Comparison of ENCODE assay signal across 15 mouse cellular contexts in genomic region chr5:68373082-68373481, GRCm38 (mm10).
"Had no signal": no experiment of that assay in that cellular context is flagged by ENCODE, and none has a peak within 500 bp of the region (broad histone marks: within the 10 kb centered on the region; RNA-seq: fewer than 3 reads in every experiment).

No protein-coding gene starts in this region.

- DNase-seq: kidney, adult 11 months; kidney, adult 9 months; kidney, postnatal 36 days; left cerebral cortex, postnatal 4 days; liver; liver, embryonic 13.5 days; liver, postnatal 0 days; lung, postnatal 36 days; right cerebral cortex, adult 18-20 months; right cerebral cortex, postnatal 25 days; thymus, postnatal 25 days had no signal

- H3K9me3 ChIP-seq: lung, embryonic 15.5 days; midbrain, embryonic 13.5 days; neural tube, embryonic 13.5 days had no signal

- ATAC-seq: liver, postnatal 0 days; midbrain, embryonic 13.5 days had no signal

- H3K9ac ChIP-seq: liver, embryonic 13.5 days; liver, postnatal 0 days; lung, embryonic 15.5 days; midbrain, embryonic 13.5 days; neural tube, embryonic 13.5 days had no signal

- H3K4me1 ChIP-seq: liver, embryonic 13.5 days; lung, embryonic 15.5 days; midbrain, embryonic 13.5 days; neural tube, embryonic 13.5 days had no signal

- H3K4me3 ChIP-seq: liver, embryonic 13.5 days; lung, embryonic 15.5 days; midbrain, embryonic 13.5 days; neural tube, embryonic 13.5 days had no signal

- H3K27ac ChIP-seq: kidney, postnatal 0 days; liver, embryonic 13.5 days; lung, embryonic 15.5 days; midbrain, embryonic 13.5 days; neural tube, embryonic 13.5 days had no signal

- H3K4me2 ChIP-seq: liver, embryonic 13.5 days; lung, embryonic 15.5 days; midbrain, embryonic 13.5 days; neural tube, embryonic 13.5 days had no signal

- H3K36me3 ChIP-seq: liver, embryonic 13.5 days; lung, embryonic 15.5 days; midbrain, embryonic 13.5 days; neural tube, embryonic 13.5 days had no signal

- H3K27me3 ChIP-seq: liver, embryonic 13.5 days; lung, embryonic 15.5 days; midbrain, embryonic 13.5 days; neural tube, embryonic 13.5 days had no signal
